Mouse (Mus musculus): ENCODE measurements around the gene Afap1. TPM values are rescaled to one million over a fixed set of nuclear protein-coding genes. Genes with fewer than 3 reads are reported as not detected.

Afap1 gene
- polyA plus RNA-seq, 2 experiments from 2014 or later = 3.7 to 6.6 TPM

Other genes with a start within 250 kb of the Afap1 start
- not detected for gene Htra3, start 213.5 kb upstream of the Afap1 start, polyA plus RNA-seq (2017; shearing (Covaris generic))
- 1 to 10 TPM; 2.1 to 2.5 TPM for gene Sh3tc1, start 153.3 kb upstream of the Afap1 start, polyA plus RNA-seq (2017; shearing (Covaris generic))
- gene Ablim2, start 135.4 kb upstream of the Afap1 start, polyA plus RNA-seq (2017; shearing (Covaris generic)) = 1 to 10 TPM; 1.5 to 1.9 TPM

All from activated CD4-positive, CD25-positive, alpha-beta regulatory T cell, adult 4 months (primary cell).